Mouse (Mus musculus): ENCODE results near the gene Cdc42bpg. TPM values are rescaled to one million over a fixed set of nuclear protein-coding genes. Genes with fewer than 3 reads are reported as not detected.
"Not testable (repeated sequence)": the region's sequence is repeated elsewhere in the genome, so short reads cannot be mapped to it uniquely, and the experiment has no call there.

The Cdc42bpg gene
- total RNA-seq, 2 experiments from 2014 or later = 8.9 to 9.8 TPM

- intact Hi-C loops (cut with DNase I) = loop anchor here (2.0 kb wide), 1 partner anchor 16 kb away; no protein-coding TSS in a partner anchor
- DNase-seq = peak; percentile 99
These were observed 29.5 kb upstream of the Cdc42bpg start, which contains the start of gene Ehd1 for GRCm38 (mm10) chr19:6276426-6277421. Gene Ehd1, plus strand, starts transcription at chr19:6276725.

GRCm38 (mm10) chr19:6277661-6278438, 28.4 kb upstream of the Cdc42bpg start:
- DNase-seq = peak; percentile 80 to 81
- intact Hi-C loops (cut with DNase I) = loop anchor here (2.0 kb wide), 1 partner anchor 15 kb away; no protein-coding TSS in a partner anchor

GRCm38 (mm10) chr19:6278439-6279073, 27.7 kb upstream of the Cdc42bpg start:
- intact Hi-C loops (cut with DNase I) = no loop called here
- DNase-seq = no peak

DNA sequence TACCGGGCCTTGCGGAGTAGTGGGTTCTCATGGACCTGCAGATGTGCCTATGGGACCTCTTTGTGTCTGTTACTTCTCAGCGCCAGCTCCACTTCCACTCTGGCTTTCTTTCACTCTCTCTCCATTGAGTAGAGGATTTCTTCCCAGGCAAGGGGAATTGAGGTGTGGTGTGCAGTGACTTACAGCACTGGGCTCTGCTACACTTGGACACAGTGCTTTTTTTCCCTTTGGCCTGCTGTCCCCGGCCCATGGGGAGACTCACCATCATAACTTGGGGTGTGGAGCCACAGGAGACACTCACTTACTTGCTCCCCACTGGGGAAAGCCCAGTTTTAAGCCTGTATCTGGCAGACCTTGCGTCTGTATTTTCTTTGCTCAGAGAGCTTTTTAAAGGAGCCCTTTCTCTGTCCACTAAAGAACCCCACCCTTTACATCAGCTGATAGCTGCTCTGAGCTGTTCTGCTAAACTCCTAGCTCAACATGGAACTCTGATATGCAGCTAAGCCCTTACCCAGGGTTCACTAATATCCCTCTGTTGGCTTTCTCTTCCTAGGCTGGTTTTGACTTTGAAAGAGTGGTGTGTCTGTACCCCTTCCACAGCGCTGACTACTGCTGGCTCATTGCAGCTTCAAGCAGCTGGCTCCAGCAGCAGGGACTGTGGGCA, 26.6 kb upstream of the Cdc42bpg start:
- intact Hi-C loops (cut with DNase I) = no loop called here
- no peak for DNase-seq

GRCm38 (mm10) chr19:6280554-6280953, 25.7 kb upstream of the Cdc42bpg start:
- intact Hi-C loops (cut with DNase I) = no loop called here
- DNase-seq = no peak

GRCm38 (mm10) chr19:6281122-6282020, 24.9 kb upstream of the Cdc42bpg start:
- intact Hi-C loops (cut with DNase I) = no loop called here
- DNase-seq = no peak

DNA sequence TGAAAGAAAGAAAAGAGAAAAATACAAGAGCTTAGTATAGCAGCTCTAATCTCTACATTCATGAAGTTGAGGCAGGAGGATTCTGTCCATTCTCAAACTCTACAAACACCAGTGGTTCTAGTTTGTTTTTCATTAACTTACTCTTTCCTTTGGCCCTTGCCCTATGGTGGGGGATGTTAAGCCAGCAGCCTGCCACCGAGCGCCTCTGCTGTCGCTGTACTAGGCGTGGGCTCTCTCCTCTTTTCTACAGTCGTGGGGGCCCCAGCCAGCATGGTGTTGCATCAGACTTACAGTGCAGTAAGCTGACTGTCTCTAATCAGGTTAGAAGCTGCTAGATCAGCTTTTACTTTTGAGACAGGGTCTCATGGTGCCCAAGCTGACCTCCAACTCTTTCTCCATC, 23.3 kb upstream of the Cdc42bpg start:
- intact Hi-C loops (cut with DNase I) = no loop called here
- DNase-seq = no peak

DNA sequence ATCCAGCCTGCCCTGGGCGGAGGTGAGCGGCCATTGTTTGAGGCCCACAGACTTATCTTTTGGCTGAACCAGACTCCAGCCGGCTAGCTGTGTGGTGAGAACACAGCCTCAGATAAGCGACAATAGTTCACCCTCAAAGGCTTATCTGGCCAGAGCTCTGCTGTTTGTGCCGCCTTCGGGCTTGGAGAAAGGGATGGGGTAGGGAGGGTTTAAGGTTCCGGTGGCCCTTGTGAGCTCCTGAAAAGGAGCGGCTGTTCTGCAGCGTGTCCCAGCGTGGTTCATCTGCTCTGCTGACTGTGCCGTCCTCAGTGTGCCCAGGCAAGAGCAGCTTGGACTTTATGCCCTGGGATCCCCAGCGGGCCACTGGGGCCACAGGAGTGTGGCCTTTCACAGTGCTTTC, 21.8 kb upstream of the Cdc42bpg start:
- intact Hi-C loops (cut with DNase I) = no loop called here
- peak in 1 of 2 experiments; percentile 38 for DNase-seq

- intact Hi-C loops (cut with DNase I) = no loop called here
- DNase-seq = no peak
These were observed 21.0 kb upstream of the Cdc42bpg start for GRCm38 (mm10) chr19:6285226-6285625.

DNA sequence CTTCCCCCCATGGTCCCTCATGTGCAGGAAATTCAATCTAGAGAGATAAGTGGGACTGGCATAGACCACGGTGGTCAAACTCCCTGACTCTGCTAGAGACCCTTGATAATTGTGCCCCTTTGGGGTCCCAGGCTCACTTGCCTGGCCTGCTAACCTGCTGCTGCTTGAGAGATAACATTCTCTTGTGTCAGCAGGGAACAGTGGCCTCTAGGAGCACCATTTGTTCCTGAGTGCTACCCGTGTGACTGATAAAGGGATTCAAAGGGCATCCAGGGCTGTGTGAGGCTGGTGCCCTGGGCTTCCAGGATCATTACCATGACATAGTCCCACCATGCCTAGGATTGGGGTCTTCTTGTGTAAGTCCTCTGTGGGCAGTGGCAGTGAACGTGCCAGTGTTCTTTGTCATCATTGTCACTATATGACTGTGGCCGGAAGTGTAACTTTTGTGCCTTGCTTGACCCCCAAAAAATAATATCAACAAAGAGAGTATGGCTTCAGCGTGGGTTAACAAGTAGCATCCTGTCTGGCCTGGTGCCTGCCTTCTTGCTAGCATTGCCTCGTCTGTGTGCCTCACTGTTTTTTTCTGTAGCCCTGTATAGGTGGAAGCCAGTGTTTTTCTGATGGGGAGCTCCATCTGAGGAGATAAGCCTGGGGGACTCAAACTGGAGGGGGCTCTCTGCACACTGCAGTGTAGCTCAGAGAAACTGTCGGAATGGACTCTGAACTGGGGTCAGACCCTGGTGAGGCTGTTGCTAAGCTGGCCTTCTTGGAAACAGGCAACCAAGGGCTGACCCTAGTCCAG, 20.4 kb upstream of the Cdc42bpg start:
- DNase-seq = no peak
- intact Hi-C loops (cut with DNase I) = no loop called here

GRCm38 (mm10) chr19:6286434-6287401, 19.5 kb upstream of the Cdc42bpg start:
- peak; percentile 58 to 65 for DNase-seq
- intact Hi-C loops (cut with DNase I) = no loop called here

DNA sequence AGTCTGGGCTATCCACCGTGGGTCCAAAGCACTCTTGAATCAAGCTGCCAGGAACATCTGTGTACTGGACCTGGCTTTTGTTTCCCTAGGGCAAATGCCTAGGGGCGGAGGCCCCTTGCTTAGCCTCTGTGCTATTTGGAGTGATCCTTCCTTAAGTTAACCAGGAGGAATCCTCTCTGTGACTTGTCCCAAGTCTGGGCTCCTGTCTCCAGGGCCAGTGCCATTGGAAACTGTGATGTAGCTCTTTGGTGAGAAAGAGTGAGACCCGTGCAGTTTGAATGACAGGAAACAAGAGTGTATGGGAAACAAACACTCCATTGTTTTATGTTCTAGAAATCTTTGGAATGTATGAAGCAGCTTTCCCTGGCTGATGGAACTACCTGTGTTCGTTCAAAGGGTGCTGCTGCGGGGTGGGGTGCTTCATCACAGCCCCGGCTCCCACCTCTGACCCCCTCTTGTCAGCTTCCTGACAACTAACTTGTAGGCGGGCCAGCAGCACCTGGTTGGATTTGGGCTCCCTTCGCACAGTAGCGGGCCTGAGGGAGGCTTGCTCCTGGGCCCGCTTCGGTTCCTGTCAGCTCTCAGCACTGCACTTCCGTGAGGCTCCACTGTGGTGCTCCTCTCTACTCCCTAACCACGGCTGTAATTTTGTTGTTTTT, 17.9 kb upstream of the Cdc42bpg start:
- peak in 1 of 2 experiments; percentile 56 for DNase-seq
- intact Hi-C loops (cut with DNase I) = no loop called here

GRCm38 (mm10) chr19:6289696-6290238, 16.5 kb upstream of the Cdc42bpg start:
- intact Hi-C loops (cut with DNase I) = no loop called here
- no peak for DNase-seq

- intact Hi-C loops (cut with DNase I) = loop anchor here (1.0 kb wide), 1 partner anchor 9 kb away; no protein-coding TSS in a partner anchor
- DNase-seq = not testable (repeated sequence)
These were observed 15.5 kb upstream of the Cdc42bpg start for GRCm38 (mm10) chr19:6290720-6291116.

DNA sequence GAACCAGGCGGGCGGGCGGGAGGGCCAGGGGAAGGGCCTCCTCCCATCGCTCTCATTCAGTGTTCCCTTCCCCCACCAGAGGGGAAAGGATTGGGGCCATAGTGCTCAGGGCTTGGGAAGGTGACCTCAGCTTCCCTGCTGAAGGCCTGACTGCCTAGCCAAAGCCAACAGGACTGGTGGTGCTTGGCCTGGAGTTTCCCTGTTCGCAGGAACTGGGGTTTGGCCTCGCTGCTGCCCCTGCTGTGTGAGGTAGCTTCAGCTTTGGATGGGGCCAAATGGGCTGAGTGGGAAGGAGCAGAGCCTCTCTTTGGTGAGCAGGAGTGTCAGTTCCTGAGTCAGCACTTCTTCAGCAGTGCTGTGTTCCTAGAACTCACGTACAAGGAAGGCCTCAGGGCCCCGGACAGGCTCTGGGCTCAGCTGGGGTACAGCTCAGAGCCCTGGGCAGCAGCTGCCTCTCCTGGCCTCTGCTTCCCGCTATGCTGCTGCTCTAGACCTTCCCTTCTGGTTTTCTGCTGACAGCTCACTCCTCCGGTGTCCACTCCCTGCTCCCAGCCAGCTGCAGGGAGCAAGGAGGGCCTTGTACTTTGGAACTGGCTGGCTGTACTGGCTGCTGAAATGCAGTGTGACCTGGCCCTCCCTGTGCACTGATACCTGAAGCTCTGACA, 15.0 kb upstream of the Cdc42bpg start:
- peak; percentile 57 to 64 for DNase-seq
- intact Hi-C loops (cut with DNase I) = loop anchor here (1.0 kb wide), 1 partner anchor 8 kb away; no protein-coding TSS in a partner anchor
